Mouse (Mus musculus) thymus, adult 18-20 months (tissue): Measurements from ENCODE around the gene Mtmr3.

Experiments
- DNase-seq, 2 experiments: peaks; one replicate each; pipeline ENCODE4 v3.0.0; 2022; ENCODE audit warnings: mixed read lengths in 2 of 2

Mtmr3 gene

GRCm38 (mm10) chr11:4462868-4463267 lies 131.8 kb downstream of the Mtmr3 start:
- no peak for DNase-seq

GRCm38 (mm10) chr11:4461154-4461553 lies 133.5 kb downstream of the Mtmr3 start:
- DNase-seq: no peak

GRCm38 (mm10) chr11:4460615-4461014 lies 134.0 kb downstream of the Mtmr3 start:
- no peak for DNase-seq

- DNase-seq: no peak
These were observed 139.6 kb downstream of the Mtmr3 start for GRCm38 (mm10) chr11:4454895-4455535.

DNA sequence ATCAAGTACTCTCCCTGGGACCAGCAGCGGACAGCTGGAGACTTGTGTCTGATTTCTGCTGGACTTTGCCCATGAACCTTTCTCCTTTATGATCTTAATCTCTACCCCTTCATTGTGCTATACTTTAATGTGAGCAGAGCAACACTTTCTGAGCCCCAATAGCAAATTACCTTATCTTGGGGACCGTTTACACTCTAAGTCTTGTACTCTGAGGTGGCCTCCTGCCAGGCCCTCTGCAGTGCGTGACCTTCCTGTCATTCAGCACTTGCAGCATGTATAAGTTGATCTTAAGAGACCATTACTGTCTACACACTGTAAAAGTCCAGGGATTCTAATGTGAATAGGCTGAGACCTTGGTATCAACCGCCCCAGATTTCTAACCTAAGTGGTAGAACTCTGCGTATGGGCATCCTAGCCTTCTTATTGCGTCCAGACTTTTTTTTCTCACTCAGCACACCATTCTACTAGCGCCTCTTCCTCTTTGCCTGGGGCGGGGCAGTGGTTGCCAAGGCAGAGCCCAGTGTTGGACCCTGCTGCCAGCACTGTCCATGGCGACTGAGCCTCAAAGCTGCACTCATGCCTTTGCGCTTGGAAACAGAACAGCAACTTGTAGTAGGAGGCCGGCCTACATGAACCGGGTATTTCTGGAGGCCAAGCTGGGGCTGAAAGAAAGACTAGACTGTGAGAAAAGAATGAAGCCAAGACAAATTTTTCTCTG lies 142.0 kb downstream of the Mtmr3 start:
- DNase-seq: no peak

DNA sequence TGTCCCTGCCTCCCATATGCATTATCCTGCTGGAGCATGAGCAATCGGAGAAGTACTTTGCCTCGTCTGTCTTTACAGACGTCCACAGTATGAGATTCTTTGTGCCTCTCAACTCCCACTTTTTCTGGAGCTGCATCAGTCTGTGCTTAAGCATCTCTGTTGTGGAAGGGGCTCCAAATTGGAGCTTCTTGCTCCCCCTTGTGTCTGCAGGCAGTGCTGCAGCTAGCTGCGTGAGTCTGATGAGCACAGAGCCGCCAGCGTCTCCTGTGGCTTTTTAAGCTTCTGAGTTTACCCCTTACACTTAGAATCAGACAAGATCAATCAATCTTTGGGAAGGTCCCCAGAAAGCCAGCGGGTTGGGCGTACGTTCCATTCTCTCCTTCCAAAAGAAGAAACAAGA lies 143.5 kb downstream of the Mtmr3 start:
- peak; percentile 14 to 22 for DNase-seq

DNA sequence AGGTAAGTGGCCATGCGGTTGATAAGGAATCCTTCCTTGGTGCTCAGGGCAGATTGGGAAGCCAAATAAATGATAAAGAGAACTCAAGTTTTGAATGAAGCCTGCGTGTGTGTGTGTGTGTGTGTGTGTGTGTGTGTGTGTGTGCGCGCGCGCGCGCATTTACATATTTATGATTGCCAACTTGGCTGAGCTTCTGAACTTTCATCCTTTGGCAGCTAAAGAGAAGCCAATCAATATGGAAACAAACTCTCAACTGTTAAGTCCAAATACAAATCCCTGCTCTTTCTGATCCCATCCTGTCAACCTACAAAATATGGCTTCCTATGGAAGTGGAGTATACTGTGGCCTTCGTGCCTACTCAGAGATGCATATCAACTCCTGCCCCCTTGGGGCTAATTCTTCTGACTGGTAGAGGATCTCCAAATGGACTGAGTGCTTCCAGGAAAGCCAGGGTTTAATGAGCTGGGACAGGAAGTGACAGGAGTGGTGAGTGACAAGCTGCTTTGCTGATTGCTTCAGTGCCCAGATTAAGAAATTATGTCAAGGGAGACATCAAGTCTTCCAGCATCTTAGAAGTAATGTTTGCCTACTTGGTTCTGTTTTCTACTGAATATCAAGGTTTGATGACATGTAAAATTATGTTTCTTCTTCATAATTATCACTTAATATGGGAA lies 148.3 kb downstream of the Mtmr3 start:
- no peak for DNase-seq

- DNase-seq: no peak
These were observed 152.4 kb downstream of the Mtmr3 start for GRCm38 (mm10) chr11:4442280-4442679.

- peak; percentile 15 to 32 for DNase-seq
These were observed 153.7 kb downstream of the Mtmr3 start, which contains the start of gene Hormad2 for GRCm38 (mm10) chr11:4440978-4441377. TSS of gene Hormad2 (minus strand) at chr11:4441105.

DNA sequence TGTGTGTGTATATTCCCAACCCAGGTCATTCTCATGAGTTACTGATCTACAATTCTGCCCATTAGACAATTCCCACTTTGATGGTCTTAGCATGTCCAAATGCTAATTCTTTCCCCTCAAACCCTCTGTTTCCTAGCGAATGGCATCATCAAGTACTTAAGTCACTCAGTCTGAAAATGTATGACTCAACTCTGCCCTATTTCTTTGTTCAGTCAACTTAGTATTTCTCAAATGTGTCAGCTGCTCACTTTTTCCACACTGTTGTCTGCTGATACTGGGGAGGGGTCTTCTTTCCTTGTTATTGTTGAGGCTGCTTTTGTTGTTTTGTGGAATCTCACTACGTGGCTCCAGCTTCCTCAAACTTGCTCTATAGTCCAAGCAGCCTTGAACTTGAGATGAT lies 156.5 kb downstream of the Mtmr3 start:
- no peak for DNase-seq

- DNase-seq: no peak
These were observed 157.3 kb downstream of the Mtmr3 start for GRCm38 (mm10) chr11:4437318-4437717.

DNA sequence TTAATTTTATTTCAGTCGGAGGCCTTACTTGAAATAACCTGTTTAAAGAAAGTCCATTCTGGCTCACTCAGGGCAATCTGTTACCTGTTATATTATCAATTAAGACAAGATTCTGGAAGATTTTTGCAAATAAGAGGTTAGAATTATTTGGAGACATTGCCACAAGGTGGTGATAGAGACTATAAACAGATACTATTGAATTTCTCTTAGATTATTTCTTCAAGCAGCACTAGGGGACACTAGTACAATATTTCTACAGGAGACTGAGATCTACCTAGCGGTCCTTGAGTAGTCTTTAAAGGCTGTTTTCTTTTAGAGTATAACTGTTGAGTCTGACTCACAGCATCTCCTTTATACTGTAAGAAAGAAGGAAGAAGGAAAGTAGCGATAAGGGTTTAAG lies 158.0 kb downstream of the Mtmr3 start:
- no peak for DNase-seq

DNA sequence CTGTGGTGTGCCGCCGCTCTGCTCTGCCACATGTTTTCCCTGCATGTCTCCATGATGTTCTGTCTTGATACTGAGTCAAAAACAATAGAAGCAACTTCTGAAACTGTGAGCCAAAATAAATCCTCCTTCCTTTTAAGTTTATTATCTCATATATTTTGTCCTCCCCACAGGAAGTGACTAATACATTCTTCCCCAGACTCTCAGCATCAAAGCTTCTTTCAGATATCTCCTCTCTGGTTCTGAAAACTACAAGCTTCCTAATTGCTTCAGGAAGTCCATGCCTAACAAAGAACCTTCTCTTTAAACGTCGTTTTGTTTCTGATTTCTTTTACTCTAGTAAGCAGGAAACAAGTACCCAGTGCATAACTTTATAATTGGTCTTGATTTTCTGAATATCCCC lies 160.2 kb downstream of the Mtmr3 start:
- DNase-seq: no peak
